Mouse (Mus musculus) colon, adult 2 months (tissue): ENCODE results near the gene Gm20219. TPM values are rescaled to one million over a fixed set of nuclear protein-coding genes. Genes with fewer than 3 reads are reported as not detected.

ENCODE experiments used
- polyA plus RNA-seq: library from polyadenylated mRNA; depleted of rRNA; stranded (reverse); fragments of >200 nt; gene quantifications from 2 replicates; pipeline ENCODE4 v1.2.3, GENCODE M21; 2012; rRNA removed

The Gm20219 gene
- polyA plus RNA-seq, result 7.0 and 8.1 TPM in 2 replicates

GRCm38 (mm10) chr17:56554122-56554551, at the start of gene Gm20219:
TSS of gene Gm20219 (minus strand) at chr17:56554387.

GRCm38 (mm10) chr17:56584257-56585130, 30.3 kb upstream of the Gm20219 start, which contains the start of the genes Safb2 and Safb:
TSS of gene Safb2 (minus strand) at chr17:56584585.
TSS of gene Safb (plus strand) at chr17:56584825.

GRCm38 (mm10) chr17:56512310-56512709, 41.9 kb downstream of the Gm20219 start, which contains the start of gene Znrf4:
TSS of gene Znrf4 (minus strand) at chr17:56512431.

Other genes starting within 250 kb of the Gm20219 start
- gene Kdm4b, start 228.3 kb downstream of the Gm20219 start, polyA plus RNA-seq, result 39.1 and 44.1 TPM in 2 replicates
- gene Ptprs, start 77.9 kb downstream of the Gm20219 start, polyA plus RNA-seq, result 115 and 127 TPM in 2 replicates
- gene Znrf4, start 42.0 kb downstream of the Gm20219 start, polyA plus RNA-seq, result not detected in 2 replicates
- gene Safb2, start 30.2 kb upstream of the Gm20219 start, polyA plus RNA-seq, result 83.7 and 97.7 TPM in 2 replicates
- gene Safb, start 30.4 kb upstream of the Gm20219 start, polyA plus RNA-seq, result 70.0 and 79.4 TPM in 2 replicates
- 228 and 238 TPM in 2 replicates for gene 2410015M20Rik, start 55.4 kb upstream of the Gm20219 start, polyA plus RNA-seq
- gene Rpl36, start 59.0 kb upstream of the Gm20219 start, polyA plus RNA-seq, result 3,218 and 3,337 TPM in 2 replicates
- gene Lonp1, start 72.5 kb upstream of the Gm20219 start, polyA plus RNA-seq, result 61.2 and 64.0 TPM in 2 replicates
- 0.30 and 0.41 TPM in 2 replicates for gene Catsperd, start 73.8 kb upstream of the Gm20219 start, polyA plus RNA-seq
- gene Ranbp3, start 118.9 kb upstream of the Gm20219 start, polyA plus RNA-seq, result 77.0 and 80.9 TPM in 2 replicates
- gene Ndufa11, start 163.4 kb upstream of the Gm20219 start, polyA plus RNA-seq, result 678 and 874 TPM in 2 replicates
- 29.0 and 41.6 TPM in 2 replicates for gene Vmac, start 163.6 kb upstream of the Gm20219 start, polyA plus RNA-seq
- 58.2 and 62.5 TPM in 2 replicates for gene Nrtn, start 203.1 kb upstream of the Gm20219 start, polyA plus RNA-seq
- gene Dus3l, start 210.4 kb upstream of the Gm20219 start, polyA plus RNA-seq, result 75.7 and 94.5 TPM in 2 replicates
- 3.8 and 4.5 TPM in 2 replicates for gene Prr22, start 215.9 kb upstream of the Gm20219 start, polyA plus RNA-seq